Mouse (Mus musculus) forebrain, embryonic 13.5 days (tissue): ENCODE measurements at regions not wholly inside any gene's neighbourhood (a gene's known extent, or its start where the extent isn't known, plus 50 kb on each side); places are given as distances from the start of the nearest gene placed in this dataset.

Experiments
- ATAC-seq: fragments of 200-750 bp; cut with Nextera tagmentation; 2 replicates; pipeline ENCODE4 v1.8.0; 2017
- H3K27ac ChIP-seq: fragments of 300-500 bp; sonication (generic); 2 replicates; pipeline ENCODE4 v1.5.1; 2015; ENCODE audit warnings: inconsistent platforms, mild to moderate bottlenecking, moderate library complexity
- H3K27me3 ChIP-seq: fragments of 300-500 bp; sonication (generic); 2 replicates; pipeline ENCODE4 v1.6.1; 2015; ENCODE audit warnings: mild to moderate bottlenecking, inconsistent platforms
- H3K36me3 ChIP-seq: fragments of 300-500 bp; sonication (generic); 2 replicates; pipeline ENCODE4 v1.6.1; 2015; ENCODE audit warnings: mild to moderate bottlenecking, inconsistent platforms; ENCODE audit not compliant: poor library complexity, severe bottlenecking
- H3K4me1 ChIP-seq: fragments of 300-500 bp; sonication (generic); 2 replicates; pipeline ENCODE4 v1.6.1; 2015; ENCODE audit warnings: inconsistent platforms
- H3K4me2 ChIP-seq: fragments of 300-500 bp; sonication (generic); 2 replicates; pipeline ENCODE4 v1.6.1; 2015; ENCODE audit warnings: inconsistent platforms, mild to moderate bottlenecking, moderate library complexity
- H3K4me3 ChIP-seq: fragments of 300-500 bp; sonication (generic); 2 replicates; pipeline ENCODE4 v1.5.1; 2015; ENCODE audit warnings: mild to moderate bottlenecking, inconsistent platforms
- H3K9ac ChIP-seq: fragments of 300-500 bp; sonication (generic); 2 replicates; pipeline ENCODE4 v1.6.1; 2015; ENCODE audit warnings: mild to moderate bottlenecking, inconsistent platforms
- H3K9me3 ChIP-seq: fragments of 300-500 bp; sonication (generic); replicated peaks from 2 replicates; pipeline ENCODE4 v1.6.1; 2016; ENCODE audit warnings: inconsistent platforms
- WGBS: fragments of 180-500 bp; shearing (Covaris S2); methylation state at CpG from one replicate; pipeline ENCODE4 v1.1.7; 2015; 5-methylcytosine and 5-hydroxymethylcytosine counted together

DNA sequence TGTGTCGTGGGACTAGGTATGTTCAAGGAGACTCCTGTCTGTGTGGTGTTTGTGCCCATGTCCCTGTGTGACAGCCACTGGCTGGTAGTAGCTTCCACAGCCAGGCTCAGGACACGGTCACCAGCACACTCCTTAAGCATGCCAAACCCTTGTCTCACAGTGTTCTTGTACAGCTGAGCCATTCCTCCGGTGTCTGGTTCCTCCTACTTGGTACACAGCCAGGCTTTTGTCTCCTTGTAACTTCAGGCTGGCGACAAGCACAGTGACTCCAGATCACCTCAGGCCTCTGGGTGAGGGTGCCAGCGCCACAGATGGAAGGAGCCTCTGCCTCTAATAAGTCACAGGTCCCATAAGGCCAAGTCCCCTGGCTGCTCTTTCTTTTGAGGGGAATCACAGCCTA lies 94.2 kb upstream of the Map1b start:
- Histone ChIP-seq H3K9me3 (no peaks in the 10 kb centered on the region), H3K27ac (no peak overlapping the region), H3K4me1 (peaks cover 17% of the 10 kb centered on the region), H3K27me3 (no peaks in the 10 kb centered on the region), H3K4me3 (no peak overlapping the region), H3K4me2 (no peak overlapping the region), H3K9ac (no peak overlapping the region), H3K36me3 (no peaks in the 10 kb centered on the region)
- 59% methylated on average over 5 of the region's 5 CpGs for WGBS
- no peak for ATAC-seq

DNA sequence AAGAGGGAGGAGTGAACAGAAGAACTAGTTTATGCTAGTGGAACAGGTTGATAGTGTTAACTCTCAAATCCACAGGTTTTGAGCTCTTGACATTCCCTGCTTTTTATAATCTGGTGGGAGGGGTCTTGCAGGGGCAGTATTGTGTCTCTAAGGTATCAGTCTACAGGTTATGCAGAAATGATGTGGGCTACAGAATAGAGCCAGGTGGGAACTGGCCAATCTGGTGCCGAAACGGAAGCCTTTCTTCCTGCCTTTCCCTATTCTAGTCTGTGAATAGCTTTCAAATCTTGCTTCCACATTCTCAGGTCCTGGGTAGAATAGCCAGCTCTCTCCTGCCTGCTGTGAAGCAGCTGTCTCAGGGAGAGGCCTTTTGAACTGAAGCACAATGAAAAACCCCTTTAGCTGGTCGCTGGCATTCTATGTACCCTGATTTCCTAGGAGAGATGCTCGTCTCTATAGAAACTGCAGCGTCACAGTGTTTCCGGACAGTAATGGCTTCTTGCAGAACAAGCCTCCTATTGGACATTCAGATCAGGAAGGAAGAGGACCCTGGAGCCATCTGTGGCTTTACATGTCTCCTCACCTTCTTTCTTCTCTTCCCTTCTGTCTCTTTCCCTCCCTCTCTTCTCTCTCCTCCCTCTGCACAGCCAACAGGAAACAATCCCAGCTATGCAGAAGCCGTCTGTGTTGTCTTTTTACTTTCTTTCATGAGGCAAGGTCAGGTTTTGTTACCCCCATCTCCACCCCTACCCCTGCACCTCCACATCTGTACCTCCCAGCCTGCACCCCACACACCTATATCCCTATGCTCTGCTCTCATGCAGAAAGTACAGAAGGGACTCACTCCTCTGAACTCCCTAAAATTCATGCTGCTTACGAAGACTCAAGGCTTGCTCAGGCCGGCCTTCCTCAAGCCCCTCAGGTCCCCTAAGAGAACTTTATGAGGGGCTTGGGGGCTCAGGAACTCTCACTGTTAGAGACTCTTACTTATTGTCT lies 93.1 kb upstream of the Map1b start:
- WGBS, result 17% methylated on average over 9 of the region's 9 CpGs
- Histone ChIP-seq H3K9me3 (no peaks in the 10 kb centered on the region), H3K4me1 (peaks cover 17% of the 10 kb centered on the region), H3K27me3 (no peaks in the 10 kb centered on the region), H3K4me3 (no peak overlapping the region), H3K36me3 (no peaks in the 10 kb centered on the region), H3K27ac (peak overlapping the region; percentile 38; the same call in 1 of the 2 replicates), H3K4me2 (peak overlapping the region; percentile 28), H3K9ac (peak overlapping the region; percentile 14; the same call in 1 of the 2 replicates)
- ATAC-seq, result peak; percentile 77; the same call in 1 of the 2 replicates

DNA sequence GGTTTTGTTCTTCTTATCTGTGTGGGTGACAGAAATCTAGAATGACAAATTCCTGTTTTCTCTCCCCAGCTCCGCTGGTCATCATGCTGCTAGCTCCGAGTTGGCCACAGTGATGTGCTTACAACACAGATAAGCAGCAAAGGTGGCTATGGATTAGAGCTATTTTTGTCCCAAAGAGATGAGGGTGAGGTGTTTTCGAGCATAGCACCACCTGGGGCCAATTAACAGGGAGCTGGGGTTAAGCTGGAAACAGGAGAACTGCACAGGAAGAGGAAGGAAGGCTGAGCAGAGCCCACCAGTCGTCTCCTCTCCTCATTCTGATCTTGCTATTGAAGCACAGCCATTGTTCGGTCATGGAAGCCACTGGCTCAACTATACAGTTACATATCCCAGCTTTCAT lies 92.3 kb upstream of the Map1b start:
- Histone ChIP-seq H3K9ac (no peak overlapping the region), H3K27ac (0 out of 2 replicates have a peak overlapping the region, but pooled peaks have one; percentile 38), H3K9me3 (peaks cover 3% of the 10 kb centered on the region; the same call in 1 of the 2 replicates), H3K4me1 (peaks cover 17% of the 10 kb centered on the region), H3K36me3 (no peaks in the 10 kb centered on the region), H3K27me3 (no peaks in the 10 kb centered on the region), H3K4me3 (no peak overlapping the region), H3K4me2 (no peak overlapping the region)
- ATAC-seq, result no peak
- WGBS, result 35% methylated on average over 5 of the region's 5 CpGs

DNA sequence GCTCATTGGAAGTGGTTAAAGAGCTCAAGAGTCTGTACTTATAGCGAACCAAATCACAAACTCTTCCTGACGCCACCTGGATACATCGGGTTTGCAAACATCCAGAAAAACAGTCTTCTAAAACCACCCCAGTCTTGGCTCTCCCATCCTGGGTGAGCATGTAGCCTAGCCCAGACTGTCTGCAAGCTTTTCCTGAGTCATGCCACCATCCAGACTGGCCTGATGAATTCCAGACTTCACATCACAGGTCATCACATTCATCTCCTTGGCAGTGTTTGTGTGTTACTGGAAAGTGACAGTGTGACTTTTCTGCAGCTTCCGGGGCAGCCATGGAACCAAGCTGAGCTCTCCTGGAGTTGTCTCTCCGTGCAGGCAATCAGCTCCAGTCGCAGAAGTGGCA lies 90.9 kb upstream of the Map1b start:
- no peak overlapping the region for H3K4me2 ChIP-seq
- H3K9ac ChIP-seq, result no peak overlapping the region
- 93% methylated on average over 6 of the region's 6 CpGs for WGBS
- peaks cover 8% of the 10 kb centered on the region for H3K9me3 ChIP-seq
- H3K27me3 ChIP-seq, result no peaks in the 10 kb centered on the region
- no peak overlapping the region for H3K27ac ChIP-seq
- H3K4me3 ChIP-seq, result no peak overlapping the region
- H3K36me3 ChIP-seq, result no peaks in the 10 kb centered on the region
- H3K4me1 ChIP-seq, result peaks cover 17% of the 10 kb centered on the region
- ATAC-seq, result no peak

DNA sequence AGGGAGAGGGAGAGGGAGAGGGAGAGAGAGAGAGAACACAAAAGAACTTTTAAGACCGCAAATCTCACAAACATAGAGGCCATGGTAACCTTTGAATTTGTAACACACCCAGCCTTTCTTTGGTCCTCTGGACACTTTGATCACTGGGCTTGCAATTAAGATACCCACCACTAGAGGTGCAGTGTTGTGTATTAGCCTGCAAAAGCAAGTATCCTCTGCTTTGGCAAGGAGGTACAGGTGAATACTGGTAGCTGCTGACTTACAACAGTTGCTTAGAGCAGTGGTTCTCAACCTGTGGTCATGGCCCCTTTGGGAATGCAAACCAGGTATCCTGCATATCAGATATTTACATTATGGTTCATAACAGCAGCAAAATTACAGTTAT lies 90.3 kb upstream of the Map1b start:
- Histone ChIP-seq H3K4me3 (no peak overlapping the region), H3K9me3 (peaks cover 8% of the 10 kb centered on the region), H3K36me3 (no peaks in the 10 kb centered on the region), H3K9ac (no peak overlapping the region), H3K4me2 (no peak overlapping the region), H3K27me3 (no peaks in the 10 kb centered on the region), H3K4me1 (peaks cover 17% of the 10 kb centered on the region), H3K27ac (no peak overlapping the region)
- 32% methylated on average over 1 of the region's 1 CpGs for WGBS
- ATAC-seq, result no peak

DNA sequence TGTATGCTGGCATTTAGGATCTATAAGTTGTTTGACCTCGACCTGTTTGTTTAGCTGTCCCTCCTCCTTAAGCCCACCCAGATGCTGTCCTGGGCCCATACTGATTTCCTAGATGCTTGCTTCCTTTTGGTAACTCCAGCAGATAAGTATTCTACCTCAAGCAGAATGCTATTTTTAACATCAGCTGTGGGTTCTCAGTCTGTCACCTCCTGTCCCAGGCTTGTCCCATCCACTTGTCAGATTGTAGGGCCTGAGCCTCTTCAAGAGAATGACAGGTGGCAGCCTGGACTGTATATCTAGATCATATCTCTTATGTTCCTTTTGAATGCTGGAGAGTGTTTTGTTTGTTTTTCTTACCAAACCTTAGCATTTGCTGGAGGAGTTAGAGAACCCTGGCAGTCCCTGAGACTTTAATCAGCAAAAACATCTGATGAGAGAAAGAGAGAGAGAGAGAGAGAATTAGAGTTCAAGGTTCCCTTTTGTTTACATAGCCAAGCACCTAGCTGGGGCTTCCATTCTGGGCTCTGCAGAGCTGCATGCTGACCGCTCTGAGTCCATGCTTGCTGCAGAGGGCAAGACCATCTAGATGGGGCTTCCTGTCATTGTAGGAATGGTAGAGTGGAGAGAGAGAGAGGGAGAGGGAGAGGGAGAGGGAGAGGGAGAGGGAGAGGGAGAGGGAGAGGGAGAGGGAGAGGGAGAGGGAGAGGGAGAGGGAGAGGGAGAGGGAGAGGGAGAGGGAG lies 89.7 kb upstream of the Map1b start:
- 90% methylated on average over 2 of the region's 2 CpGs for WGBS
- no peak overlapping the region for H3K4me2 ChIP-seq
- no peaks in the 10 kb centered on the region for H3K27me3 ChIP-seq
- H3K36me3 ChIP-seq, result no peaks in the 10 kb centered on the region
- no peak overlapping the region for H3K27ac ChIP-seq
- H3K4me3 ChIP-seq, result no peak overlapping the region
- peaks cover 8% of the 10 kb centered on the region for H3K9me3 ChIP-seq
- no peak overlapping the region for H3K9ac ChIP-seq
- peaks cover 17% of the 10 kb centered on the region for H3K4me1 ChIP-seq
- no peak for ATAC-seq

DNA sequence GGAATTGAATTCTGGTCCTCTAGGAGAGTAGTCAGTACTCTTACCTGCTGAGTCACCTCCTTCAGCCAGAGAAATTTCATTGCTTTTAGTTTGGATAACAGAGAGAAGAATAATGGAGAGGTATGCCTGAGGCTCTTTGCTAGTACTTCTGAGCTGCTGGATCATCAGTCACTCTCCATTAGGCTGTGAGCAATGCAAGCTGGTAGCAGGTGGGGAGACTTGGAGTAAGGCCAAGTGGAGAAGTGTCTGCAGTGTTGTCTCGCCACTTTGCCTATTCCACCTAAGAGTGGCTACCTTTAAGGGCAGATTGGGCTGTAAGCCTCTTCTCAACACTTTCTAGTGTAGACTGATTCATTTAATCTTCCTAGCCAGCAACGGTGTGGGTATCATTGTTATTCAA lies 81.6 kb upstream of the Map1b start:
- 66% methylated on average over 2 of the region's 2 CpGs for WGBS
- Histone ChIP-seq H3K9ac (no peak overlapping the region), H3K4me1 (peaks cover 19% of the 10 kb centered on the region), H3K9me3 (no peaks in the 10 kb centered on the region), H3K4me2 (no peak overlapping the region), H3K27me3 (no peaks in the 10 kb centered on the region), H3K4me3 (no peak overlapping the region), H3K36me3 (no peaks in the 10 kb centered on the region), H3K27ac (no peak overlapping the region)
- ATAC-seq, result no peak

DNA sequence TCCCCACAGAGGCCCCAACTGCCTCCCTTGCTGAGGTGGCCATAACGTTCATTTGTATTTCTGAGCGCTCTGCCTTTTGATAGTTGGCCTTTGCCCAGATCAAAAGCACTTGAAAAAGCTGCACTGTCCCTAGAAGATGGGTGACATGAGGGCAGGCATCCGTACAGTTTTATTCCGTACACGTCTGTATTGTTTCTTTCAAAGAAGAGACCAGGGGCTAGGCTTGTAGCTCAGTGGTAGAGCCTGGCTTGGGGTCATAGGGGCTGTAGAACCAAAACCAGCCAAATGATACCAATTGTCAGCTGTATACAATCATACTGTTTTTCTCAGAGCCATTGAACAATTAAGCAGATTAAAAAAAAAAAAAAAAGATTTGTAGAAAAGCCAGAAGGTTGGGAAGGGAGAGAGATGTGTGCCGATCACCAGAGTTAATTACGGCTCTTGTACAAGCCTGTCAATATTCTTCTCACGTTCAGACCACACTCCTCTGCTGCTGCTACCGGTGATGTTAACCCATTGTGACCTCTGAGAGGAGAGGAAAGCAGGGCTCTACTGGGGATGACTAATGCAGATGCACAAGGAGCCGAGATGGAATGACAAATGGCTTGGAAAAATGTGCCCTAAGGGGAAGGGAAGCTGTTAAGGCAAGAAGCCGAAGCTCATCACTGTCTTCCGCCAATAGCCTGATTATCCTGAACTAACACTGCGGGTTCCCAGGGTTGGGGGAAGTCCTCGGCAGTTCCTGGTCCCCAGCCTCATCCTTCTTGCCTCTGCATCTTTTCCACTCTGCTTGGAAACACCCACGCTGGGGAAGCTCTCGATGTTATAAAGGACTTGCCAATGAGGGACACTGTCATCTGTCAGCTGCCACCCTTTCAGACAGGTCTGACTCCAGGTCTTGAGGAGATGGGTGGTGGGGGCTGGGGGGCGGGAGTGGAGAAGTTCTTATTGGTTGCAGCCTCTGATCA lies 77.8 kb upstream of the Map1b start:
- peak overlapping the region; percentile 61 for H3K27ac ChIP-seq
- H3K4me1 ChIP-seq, result peaks cover 24% of the 10 kb centered on the region
- H3K9ac ChIP-seq, result no peak overlapping the region
- no peaks in the 10 kb centered on the region for H3K27me3 ChIP-seq
- WGBS, result 24% methylated on average over 17 of the region's 17 CpGs
- peak overlapping the region; percentile 35 for H3K4me2 ChIP-seq
- H3K4me3 ChIP-seq, result no peak overlapping the region
- no peaks in the 10 kb centered on the region for H3K36me3 ChIP-seq
- H3K9me3 ChIP-seq, result no peaks in the 10 kb centered on the region
- ATAC-seq, result peak; percentile 80

DNA sequence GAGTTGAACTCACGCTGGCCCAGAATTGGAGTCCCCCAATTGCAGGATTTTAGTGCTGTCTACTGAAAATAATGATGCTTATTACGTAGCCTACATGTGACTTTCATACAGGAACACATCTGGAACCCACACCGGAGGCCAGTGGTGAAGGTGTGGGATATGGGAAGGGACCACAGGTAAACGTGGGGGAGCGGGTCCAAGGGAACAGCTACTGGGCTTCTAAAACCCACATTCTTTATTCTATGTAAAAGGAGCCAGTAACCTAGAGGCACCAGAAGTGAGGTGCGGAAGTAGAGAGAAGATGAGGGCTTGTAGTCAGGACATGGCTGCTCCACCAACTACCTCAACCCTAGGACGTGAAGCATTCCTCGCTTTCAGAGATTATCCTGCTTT lies 76.9 kb upstream of the Map1b start:
- peak overlapping the region; percentile 31; the same call in 1 of the 2 replicates for H3K27ac ChIP-seq
- 53% methylated on average over 8 of the region's 8 CpGs for WGBS

DNA sequence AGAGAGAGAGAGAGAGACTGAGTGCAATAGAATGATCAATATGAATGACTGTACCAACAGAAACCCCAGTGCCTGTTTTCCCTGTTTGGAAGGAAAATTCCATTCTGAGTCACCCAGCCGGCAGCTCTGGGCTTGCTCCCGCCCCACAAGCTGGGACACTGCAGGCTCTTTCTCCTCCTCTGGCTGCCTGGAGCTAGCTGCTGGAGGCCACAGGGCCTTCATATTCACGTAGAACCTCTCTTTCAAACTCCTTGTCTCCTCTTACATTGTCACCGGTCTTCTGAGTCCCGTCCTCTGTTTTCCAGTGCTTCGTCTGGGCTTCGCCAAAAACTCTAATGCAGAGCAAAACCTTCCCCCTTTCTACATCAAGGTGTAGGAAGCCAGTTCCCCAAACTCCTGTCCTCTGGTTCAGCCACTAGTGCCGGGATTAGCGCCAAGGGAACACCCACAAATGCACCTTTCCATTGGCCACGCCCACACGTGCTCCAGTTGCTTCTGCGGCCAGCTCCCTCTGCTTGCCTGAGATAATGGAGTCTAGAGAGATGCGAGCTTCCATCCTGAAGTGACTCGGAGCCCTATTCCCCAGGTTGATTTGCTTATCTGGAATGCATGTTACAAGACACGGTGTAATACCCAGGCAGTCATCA lies 76.4 kb upstream of the Map1b start:
- Histone ChIP-seq H3K27me3 (no peaks in the 10 kb centered on the region), H3K27ac (peak overlapping the region; percentile 31; the same call in 1 of the 2 replicates), H3K36me3 (no peaks in the 10 kb centered on the region), H3K4me2 (peak overlapping the region; percentile 31), H3K4me1 (peaks cover 24% of the 10 kb centered on the region), H3K9me3 (no peaks in the 10 kb centered on the region), H3K9ac (no peak overlapping the region), H3K4me3 (no peak overlapping the region)
- ATAC-seq, result 0 out of 2 replicates have a peak, but pooled peaks have one; percentile 31
- WGBS, result 16% methylated on average over 15 of the region's 15 CpGs

More for the DNA sequence above, 76.9 kb upstream of the Map1b start:
- ATAC-seq, result no peak
- Histone ChIP-seq H3K36me3 (no peaks in the 10 kb centered on the region), H3K9ac (no peak overlapping the region), H3K4me2 (no peak overlapping the region), H3K4me3 (no peak overlapping the region), H3K27me3 (no peaks in the 10 kb centered on the region), H3K9me3 (no peaks in the 10 kb centered on the region), H3K4me1 (peaks cover 24% of the 10 kb centered on the region)

DNA sequence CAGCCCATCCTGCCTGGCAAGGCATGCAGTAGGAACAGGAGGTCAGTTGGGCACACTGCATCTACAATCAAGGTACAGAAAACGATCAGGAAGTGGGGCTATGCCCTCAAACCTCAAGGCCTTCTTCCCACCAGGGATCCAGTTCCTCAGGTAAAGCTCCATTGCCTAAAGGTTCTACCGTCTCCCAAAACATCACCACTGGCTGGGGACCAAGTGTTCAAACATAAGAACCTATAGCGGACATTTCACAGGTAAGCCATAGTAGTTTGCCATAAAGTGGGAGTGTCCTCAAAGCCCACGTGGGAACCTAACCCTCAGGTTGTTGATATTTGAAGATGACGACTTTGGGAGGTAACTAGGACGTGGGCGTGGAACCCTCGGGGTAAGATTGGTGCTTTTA lies 72.3 kb upstream of the Map1b start:
- H3K4me3 ChIP-seq, result no peak overlapping the region
- ATAC-seq, result no peak
- WGBS, result 91% methylated on average over 8 of the region's 8 CpGs
- H3K36me3 ChIP-seq, result no peaks in the 10 kb centered on the region
- H3K4me2 ChIP-seq, result no peak overlapping the region
- H3K9me3 ChIP-seq, result no peaks in the 10 kb centered on the region
- no peak overlapping the region for H3K9ac ChIP-seq
- peaks cover 18% of the 10 kb centered on the region for H3K4me1 ChIP-seq
- no peaks in the 10 kb centered on the region for H3K27me3 ChIP-seq
- H3K27ac ChIP-seq, result no peak overlapping the region
